Mouse (Mus musculus) yolk sac, embryonic 10.5 days (tissue): ENCODE data around the gene Med20.
"Not testable (repeated sequence)": the region's sequence is repeated elsewhere in the genome, so short reads cannot be mapped to it uniquely, and the experiment has no call there.

Experiments used
- DNase-seq: peaks from one replicate; pipeline ENCODE4 v3.0.0-alpha.2; 2017; ENCODE audit warnings: low spot score

Gene Med20

GRCm38 (mm10) chr17:47596839-47597164 is 14.6 kb upstream of the Med20 start:
- DNase-seq = no peak

- DNase-seq = no peak
Measured at GRCm38 (mm10) chr17:47597261-47597660, 14.1 kb upstream of the Med20 start.

- peak; percentile 72 for DNase-seq
Measured at GRCm38 (mm10) chr17:47597838-47598579, 13.4 kb upstream of the Med20 start.

DNA sequence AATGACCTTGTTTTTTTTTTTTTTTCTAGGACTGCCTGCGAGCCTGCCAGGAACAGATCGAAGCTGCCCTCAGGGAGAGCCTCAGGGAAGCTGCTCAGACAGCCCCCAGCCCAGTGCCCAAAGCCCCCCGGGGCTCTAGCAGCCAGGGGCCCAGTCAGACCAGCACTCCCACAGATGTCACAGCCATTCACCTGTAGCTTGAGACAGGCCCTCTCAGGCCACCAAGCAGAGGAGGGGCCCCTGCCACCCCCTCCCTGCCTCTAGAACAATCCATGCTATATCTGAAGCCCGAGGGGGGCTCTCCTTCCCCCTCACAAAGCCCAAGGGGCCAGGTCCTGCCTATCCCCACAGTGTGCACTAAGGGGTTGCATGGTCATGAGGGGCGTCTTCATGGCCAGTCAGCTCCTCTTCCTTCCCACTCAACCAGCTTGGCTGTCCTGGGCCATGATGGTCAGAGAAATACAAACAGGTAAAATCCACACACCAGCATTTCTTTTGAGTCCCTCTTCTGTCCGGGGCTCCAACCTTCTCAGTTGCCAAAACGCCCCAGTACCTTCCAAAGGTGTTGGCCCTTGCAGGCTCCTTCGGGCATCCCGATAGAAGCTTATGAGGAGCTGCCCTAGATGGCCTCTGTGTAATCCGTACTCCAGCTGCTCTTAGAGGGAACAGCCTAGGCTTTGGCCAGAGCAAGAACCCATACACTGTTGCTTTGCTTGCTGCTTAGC is 12.6 kb upstream of the Med20 start:
- DNase-seq = not testable (repeated sequence)

DNA sequence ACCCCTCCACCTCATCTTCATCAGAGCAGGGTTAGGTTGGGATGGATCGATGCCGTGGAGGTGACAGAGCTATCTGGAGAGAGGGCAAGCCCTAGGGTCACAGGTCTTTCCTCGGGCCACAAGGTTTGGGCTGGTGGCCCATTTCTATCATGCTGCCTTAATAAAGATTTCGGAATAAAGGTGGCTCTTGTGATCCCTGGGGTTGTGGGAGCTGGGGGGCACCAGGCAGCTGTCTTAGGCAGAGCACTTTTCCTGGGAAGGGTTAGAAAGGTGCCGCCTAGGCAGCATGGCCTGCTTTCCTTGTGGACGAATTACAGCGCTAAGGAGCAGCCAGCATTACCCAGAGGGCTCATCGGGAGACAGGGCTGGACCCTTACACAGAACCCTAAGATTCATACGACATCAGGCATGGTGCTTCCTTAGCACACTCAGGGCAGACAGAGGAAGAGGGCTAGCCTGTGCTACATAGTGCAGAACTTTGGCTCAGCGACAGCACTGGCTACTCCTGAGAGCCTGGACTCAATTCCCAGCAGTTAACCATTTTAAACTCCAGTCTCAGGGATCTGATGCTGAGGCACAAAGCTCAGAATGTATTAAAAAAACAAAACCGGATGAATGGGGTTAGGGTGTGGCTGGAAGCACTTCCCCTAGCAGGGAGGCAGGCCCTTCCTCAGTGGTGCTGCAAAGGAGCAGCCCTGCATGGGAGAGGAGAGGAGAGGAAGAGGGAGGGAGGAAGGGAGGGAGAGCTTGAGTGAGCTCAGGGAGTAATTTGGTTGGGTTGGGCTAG is 11.7 kb upstream of the Med20 start:
- DNase-seq = peak; percentile 47

DNA sequence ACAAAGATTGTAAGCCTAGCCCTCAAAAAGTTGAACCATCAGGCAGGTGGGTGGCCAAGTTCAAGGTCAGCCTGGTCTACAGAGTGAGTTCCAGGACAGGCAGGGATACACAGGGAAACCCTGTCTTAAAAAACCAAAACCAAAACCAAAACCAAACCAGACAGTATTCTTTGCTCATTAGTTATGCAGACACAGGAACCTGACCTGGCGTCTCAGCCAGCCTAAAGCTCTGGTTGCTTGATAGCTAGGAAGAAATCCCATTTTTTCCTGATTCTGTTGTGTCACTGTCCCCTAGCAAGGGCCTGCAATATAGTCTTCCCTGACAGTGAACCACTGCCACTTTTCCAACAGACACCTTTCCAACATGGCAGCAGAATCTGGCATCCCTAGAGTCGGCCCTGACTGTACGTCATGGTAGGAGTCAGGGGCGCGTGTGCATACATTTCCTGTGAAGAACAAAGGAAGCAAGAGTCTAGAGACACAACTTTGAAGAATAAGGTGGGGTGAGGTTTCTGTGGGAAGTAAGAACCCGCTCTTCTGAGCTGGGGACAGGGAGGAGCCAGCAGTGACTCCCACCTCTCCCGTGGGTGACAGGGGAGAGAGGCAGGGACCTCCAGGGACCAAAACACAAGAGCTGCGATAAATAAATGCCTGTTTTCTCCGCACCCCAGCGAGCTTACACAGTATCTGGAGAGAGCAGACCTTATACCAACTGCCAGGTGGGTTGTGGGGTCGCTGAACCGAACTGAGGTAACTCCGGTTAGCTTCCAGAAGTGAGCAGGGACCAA is 10.6 kb upstream of the Med20 start:
- DNase-seq = no peak

- DNase-seq = no peak
Measured at GRCm38 (mm10) chr17:47601389-47601755, 10.0 kb upstream of the Med20 start.

DNA sequence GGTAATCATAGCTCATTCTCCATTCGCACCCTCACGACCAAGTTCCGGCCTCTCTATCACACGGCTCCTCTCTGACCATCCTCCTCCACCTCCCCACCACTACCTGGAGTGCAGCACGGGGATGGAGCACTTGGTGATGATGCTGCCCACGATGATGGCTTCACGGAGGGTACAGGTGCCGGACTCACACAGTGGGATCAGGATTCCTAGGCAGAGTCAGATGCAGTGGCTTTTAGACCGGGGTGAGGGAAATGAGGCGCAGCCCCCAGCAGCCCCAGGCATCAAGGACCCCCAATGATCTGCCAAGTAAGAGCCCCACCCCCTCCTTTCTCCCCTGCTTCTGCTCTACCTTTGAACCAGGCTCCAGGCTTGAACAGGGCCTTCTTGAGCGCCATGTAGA is 9.1 kb upstream of the Med20 start:
- no peak for DNase-seq

DNA sequence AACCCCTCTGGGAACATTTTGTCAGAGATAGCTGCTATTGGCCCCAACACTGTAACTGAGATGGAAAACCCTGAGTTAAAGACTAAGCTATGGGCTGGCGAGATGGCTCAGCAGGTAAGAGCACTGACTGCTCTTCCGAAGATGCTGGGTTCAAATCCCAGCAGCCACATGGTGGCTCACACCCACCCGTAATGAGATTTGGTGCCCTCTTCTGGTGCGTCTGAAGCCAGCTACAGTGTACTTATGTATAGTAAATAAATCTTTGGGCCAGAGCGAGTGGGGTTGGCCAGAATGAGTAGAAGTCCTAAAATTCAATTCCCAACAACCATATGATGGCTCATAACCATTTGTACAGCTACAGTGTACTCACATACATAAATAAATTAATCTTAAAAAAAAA is 5.2 kb upstream of the Med20 start:
- no peak for DNase-seq

GRCm38 (mm10) chr17:47609182-47609581 is 2.2 kb upstream of the Med20 start:
- no peak for DNase-seq

GRCm38 (mm10) chr17:47611661-47611982 is 240 bp downstream of the Med20 start:
- no peak for DNase-seq

DNA sequence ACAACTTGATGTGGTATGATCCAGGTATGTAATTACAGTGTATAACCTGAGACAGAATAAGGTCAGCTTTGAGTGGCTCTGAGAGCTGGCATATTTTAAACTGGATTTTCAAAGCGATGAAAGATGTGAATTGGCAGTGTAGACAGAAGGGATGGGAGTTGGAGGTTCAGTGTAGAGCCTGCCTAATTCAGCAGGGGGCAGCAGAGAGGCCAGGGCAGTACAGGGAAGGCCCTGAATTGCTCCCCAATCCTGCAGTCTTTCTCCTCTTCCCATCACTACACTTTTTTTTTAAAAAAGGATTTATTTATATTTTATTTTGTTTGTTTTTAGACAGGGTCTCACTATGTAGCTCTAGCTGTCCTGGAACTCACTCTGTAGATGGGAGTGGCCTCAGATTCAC is 2.6 kb downstream of the Med20 start:
- no peak for DNase-seq

GRCm38 (mm10) chr17:47616119-47616518 is 4.7 kb downstream of the Med20 start:
- no peak for DNase-seq

GRCm38 (mm10) chr17:47616652-47617051 is 5.3 kb downstream of the Med20 start:
- DNase-seq = no peak

DNA sequence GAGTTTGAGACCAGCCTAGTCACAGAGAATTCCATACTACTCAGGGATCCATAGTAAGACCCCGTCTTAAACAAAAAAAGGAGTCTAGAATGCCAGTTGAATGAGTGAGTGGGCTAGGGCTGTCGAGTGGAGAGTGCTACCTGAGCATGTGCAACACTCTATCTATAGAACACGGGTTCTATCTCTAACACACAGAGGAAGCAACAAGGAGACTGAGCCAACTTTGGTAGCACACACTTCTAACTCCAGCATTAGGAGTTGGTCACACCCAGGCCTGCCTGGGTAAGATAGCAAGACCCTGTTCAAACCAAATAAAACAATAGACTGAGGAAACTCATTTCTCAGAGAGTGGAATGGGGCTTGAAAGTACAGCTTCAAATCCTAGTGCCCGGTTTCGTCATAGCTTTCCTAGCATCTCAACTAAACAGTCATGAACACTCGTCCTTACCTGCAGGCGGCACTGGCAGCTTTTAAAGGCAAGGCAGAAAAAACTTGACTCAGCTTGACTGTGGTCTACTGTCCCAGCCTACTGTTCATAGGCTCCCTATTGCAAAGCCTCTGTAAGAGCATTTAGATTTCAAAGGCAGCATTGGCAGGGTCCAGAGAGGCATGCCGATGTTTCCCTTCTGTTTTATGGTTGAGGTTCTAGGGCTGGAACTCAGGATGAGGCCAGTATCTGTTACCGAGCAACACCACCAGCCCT is 6.4 kb downstream of the Med20 start:
- no peak for DNase-seq

GRCm38 (mm10) chr17:47618556-47619311 is 7.4 kb downstream of the Med20 start:
- DNase-seq = no peak

DNA sequence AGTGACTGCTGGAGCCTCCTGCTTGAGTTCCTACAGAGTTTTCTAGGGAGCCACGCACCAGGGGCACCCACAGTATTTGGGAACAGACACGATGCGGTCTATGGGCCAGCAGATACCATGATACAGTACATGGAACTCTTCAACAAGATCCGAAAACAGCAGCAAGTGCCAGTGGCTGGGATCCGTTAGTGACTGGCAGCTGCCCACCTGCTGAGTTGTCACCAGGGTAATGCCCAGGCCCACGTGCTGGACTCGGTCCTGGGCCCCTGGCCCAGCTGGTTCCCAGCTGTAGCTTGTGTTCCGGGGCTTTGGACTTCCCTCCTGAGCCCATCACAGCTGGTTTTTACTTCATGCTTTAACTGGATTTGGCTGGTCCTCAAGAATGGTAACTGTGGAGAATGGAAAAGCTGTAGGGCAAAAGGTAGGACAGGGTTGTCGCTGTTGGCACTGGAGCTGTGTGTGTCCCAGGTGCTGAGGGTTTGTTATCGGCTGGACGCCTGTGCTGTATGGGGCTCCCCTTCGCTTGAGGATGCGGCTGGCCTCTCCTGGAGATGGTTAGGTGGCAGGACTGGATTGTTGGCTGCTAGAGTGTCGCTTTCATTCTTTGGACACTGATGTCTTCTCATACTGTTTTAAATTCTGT is 11.7 kb downstream of the Med20 start:
- no peak for DNase-seq

GRCm38 (mm10) chr17:47624572-47624971 is 13.2 kb downstream of the Med20 start:
- not testable (repeated sequence) for DNase-seq

DNA sequence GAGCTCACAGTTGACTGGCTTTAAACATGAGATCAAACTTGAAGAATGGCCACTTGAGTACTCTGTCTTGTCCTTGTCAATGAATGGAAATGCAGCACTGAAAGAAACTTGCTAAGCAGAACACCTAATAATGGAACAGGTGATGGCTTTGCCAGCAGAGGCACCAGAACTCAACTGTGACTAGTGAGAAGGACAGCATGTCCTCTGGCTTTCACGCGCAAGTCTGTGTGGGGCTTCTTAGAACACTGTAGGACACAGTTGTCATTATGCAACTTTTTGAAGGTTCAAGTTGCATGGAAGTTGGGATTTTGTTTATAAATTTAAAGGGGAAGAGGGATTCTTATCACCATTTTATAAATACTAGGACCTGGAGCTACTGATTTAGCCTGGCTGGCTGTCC is 13.7 kb downstream of the Med20 start:
- no peak for DNase-seq

- no peak for DNase-seq
Measured at GRCm38 (mm10) chr17:47626031-47626430, 14.6 kb downstream of the Med20 start.

DNA sequence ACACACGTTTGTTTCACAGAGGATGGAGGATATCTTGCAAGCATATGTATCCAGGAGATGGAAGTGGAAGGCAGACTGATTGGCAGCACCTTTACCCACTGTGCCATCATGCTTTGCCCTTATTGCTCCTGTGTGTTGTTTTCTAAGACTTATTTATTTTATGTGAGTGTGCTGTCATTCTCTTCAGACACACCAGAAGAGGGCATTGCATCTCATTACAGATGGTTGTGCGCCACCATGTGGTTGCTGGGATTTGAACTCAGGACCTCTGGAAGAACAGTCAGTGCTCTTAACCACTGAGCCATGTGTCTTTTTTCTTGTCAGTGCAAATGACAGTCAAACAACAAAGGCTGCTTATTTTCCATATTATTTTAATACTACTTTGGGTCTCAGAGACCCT is 16.4 kb downstream of the Med20 start:
- no peak for DNase-seq
